10 mouse cellular contexts compared by ENCODE assay signal in the genomic region with DNA sequence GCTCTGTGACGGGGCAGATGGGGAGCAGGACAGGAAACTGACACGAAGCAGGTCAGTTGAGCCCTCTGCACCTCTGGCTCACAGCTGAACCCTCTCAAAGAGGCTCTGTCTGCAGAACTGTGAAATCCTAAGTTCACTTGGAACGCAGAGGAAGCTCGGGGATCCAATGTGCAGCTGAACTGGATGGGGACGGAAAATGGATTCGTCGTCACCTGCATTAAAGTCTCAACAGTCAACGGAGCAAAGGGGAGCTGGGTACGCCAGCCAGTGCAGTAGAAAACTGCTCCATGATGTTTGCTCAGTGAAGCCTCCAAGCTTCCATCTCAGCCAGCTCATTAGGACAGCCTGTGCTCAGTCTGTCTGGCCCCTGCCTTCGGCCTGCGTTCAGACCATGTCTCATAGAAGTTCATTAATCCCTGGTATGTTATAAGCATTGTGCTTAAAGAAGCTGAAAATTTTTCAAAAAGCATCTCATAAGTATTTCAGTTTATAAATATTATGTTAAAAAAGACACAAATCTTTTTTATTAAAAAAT.
"Had no signal": no experiment of that assay in that cellular context is flagged by ENCODE, and none has a peak within 500 bp of the region (broad histone marks: within the 10 kb centered on the region; RNA-seq: fewer than 3 reads in every experiment).

No protein-coding gene starts in this region.

- H3K4me1 ChIP-seq: limb, embryonic 15.5 days; liver, embryonic 12.5 days had no signal

- ATAC-seq: liver, embryonic 12.5 days had no signal

- H3K36me3 ChIP-seq: limb, embryonic 15.5 days; liver, embryonic 12.5 days had no signal

- DNase-seq: kidney, adult 11 months; kidney, adult 9 months; kidney, postnatal 36 days; layer of hippocampus, adult 9-11 months; layer of hippocampus, postnatal 36 days; right cerebral cortex, postnatal 14 days; thymus, postnatal 4 days had no signal

- H3K27ac ChIP-seq: kidney, postnatal 0 days; limb, embryonic 15.5 days; liver, embryonic 12.5 days had no signal

- H3K9me3 ChIP-seq: limb, embryonic 15.5 days; liver, embryonic 12.5 days had no signal

- H3K4me2 ChIP-seq: limb, embryonic 15.5 days; liver, embryonic 12.5 days had no signal

- H3K27me3 ChIP-seq: limb, embryonic 15.5 days; liver, embryonic 12.5 days had no signal

- H3K4me3 ChIP-seq: limb, embryonic 15.5 days; liver, embryonic 12.5 days had no signal

- H3K9ac ChIP-seq: limb, embryonic 15.5 days; liver, embryonic 12.5 days had no signal
